Mouse (Mus musculus) olfactory bulb, adult 2 months (tissue): Measurements from ENCODE around the gene Arap1.

Experiments used
- CTCF ChIP-seq: fragments of 200-500 bp; IDR thresholded peaks from 2 replicates; pipeline ENCODE4 v1.5.1; 2012; ENCODE audit warnings: low read depth, mild to moderate bottlenecking, low read length, moderate library complexity; ENCODE audit not compliant: insufficient read depth
- POLR2A ChIP-seq: fragments of 200-500 bp; IDR thresholded peaks from 2 replicates; pipeline ENCODE4 v1.6.1; 2012; ENCODE audit warnings: mild to moderate bottlenecking, low read depth, low read length, moderate library complexity; ENCODE audit not compliant: insufficient read depth

GRCm38 (mm10) chr7:101459305-101459813 is 111.5 kb downstream of the Arap1 start:
- TF ChIP-seq CTCF (no peak), POLR2A (no peak)
